Mouse (Mus musculus) heart, postnatal 10 days (tissue): ENCODE measurements around the gene Castor1. TPM values are rescaled to one million over a fixed set of nuclear protein-coding genes. Genes with fewer than 3 reads are reported as not detected.

ENCODE experiments used
- DNase-seq, 2 experiments: peaks; one replicate each; pipeline ENCODE4 v3.0.0; 2021
- intact Hi-C: fragments of 180-260 bp; cut with DNase I; formaldehyde crosslinking; loops from one replicate; pipeline ENCODE4 v1.15.1; 2025
- total RNA-seq, 2 experiments: library from RNA; stranded (reverse); gene quantifications; 2 replicates each; pipeline ENCODE4 v1.2.3; 2021

Gene Castor1
- total RNA-seq, 2 experiments from 2014 or later, result 7.9 to 10.4 TPM

- DNase-seq, result no peak
- intact Hi-C loops, result loop anchor here (1.0 kb wide), 1 partner anchor 37 kb away; no protein-coding TSS in a partner anchor
Observed at GRCm38 (mm10) chr11:4257756-4258155, 39.7 kb downstream of the Castor1 start.

- DNase-seq, result peak; percentile 87 to 92
- intact Hi-C loops, result loop anchor here (1.0 kb wide), 2 partner anchors 38 to 164 kb away; no protein-coding TSS in a partner anchor
Observed at GRCm38 (mm10) chr11:4258657-4259082, 40.6 kb downstream of the Castor1 start.

GRCm38 (mm10) chr11:4260463-4261187 is 42.6 kb downstream of the Castor1 start:
- DNase-seq, result peak; percentile 67 to 78
- intact Hi-C loops, result loop anchor here (10.0 kb wide), 1 partner anchor 444 kb away; the partner anchor contains the start of genes Uqcr10 and Zmat5

DNA sequence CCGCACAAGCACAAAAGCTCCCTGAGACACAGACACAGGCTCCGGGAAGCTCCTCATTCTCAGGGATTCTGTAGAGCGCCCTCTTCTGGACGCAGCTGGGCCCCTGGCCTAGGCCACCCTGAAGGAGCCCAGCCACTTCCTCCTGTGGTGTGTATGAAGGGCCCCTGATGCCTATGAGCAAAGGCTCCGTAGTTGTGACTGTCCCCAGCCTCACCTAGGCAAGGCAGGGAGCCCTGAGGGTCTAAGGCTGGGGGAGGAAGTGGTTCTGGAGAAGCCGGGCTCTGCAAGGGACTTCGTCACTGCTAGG is 43.1 kb downstream of the Castor1 start:
- peak; percentile 68 to 78 for DNase-seq
- intact Hi-C loops, result loop anchor here (10.0 kb wide), 1 partner anchor 444 kb away; the partner anchor contains the start of genes Uqcr10 and Zmat5

DNA sequence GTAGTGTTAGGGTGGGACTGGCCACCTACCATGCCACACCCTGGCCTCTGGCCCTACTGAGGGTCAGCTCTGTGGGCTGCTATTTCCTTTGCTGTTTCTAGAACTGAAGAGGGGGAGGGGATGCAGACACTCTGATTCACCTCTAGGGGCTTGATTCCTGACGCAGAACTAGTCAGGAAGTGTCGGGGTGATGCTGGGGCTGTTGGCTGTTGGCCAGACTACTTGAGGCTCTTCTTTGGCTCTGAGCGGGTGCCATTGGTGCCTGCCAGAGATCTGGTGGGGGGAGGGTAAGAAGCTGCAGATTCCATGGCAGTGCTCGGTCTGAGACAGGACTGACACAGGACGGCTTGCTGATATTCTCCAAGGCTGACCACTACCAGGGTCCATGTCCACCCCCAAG is 43.9 kb downstream of the Castor1 start:
- intact Hi-C loops, result loop anchor here (10.0 kb wide), 1 partner anchor 443 kb away; the partner anchor contains the start of genes Uqcr10 and Zmat5
- peak; percentile 66 to 81 for DNase-seq

GRCm38 (mm10) chr11:4262847-4263246 is 44.8 kb downstream of the Castor1 start:
- no peak for DNase-seq

DNA sequence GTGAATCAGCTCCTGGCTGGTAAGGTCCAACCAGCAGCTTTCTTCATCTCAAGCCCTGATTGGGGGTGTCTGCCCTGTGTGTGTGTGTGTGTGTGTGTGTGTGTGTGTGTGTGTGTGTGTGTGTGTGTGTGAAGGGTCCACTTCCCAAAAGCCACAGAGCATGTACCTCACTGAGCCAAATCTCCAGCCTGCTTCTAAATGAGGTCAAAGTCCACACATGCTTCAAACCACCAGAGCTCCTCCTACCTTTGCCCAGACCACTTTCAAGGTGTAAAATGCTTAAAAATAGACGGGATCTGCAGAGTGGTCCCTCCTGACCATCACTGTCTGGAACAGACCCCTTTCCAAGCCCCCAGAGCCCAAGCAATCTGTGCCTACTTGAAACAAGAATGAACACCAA is 45.3 kb downstream of the Castor1 start:
- DNase-seq, result no peak
- intact Hi-C loops, result loop anchor here (10.0 kb wide), 1 partner anchor 442 kb away; the partner anchor contains the start of genes Uqcr10 and Zmat5

More at GRCm38 (mm10) chr11:4262847-4263246, 44.8 kb downstream of the Castor1 start:
- intact Hi-C loops, result loop anchor here (10.0 kb wide), 1 partner anchor 442 kb away; the partner anchor contains the start of genes Uqcr10 and Zmat5

DNA sequence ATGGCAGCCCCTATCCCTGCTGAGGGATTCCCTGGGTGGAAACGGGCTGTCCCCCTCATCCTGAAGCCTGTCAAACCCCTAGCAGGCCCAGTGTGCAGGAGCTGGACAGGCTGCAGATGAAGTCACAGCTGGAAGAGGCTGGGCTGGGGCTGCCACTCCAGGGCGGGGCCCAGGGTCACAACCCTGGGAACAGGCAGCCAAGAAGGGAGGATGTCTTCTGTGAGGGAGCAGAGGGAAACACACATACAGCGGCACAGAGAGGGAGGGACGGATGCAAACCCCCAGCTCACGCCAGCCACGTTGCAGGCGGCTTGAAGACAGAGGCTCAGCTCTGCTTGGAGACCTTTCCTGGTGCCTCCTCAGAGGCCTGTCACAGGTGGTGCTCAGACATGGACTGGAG is 46.0 kb downstream of the Castor1 start:
- intact Hi-C loops, result loop anchor here (10.0 kb wide), 1 partner anchor 441 kb away; the partner anchor contains the start of genes Uqcr10 and Zmat5
- peak; percentile 76 for DNase-seq

- intact Hi-C loops, result loop anchor here (5.0 to 10.0 kb wide), 2 partner anchors 36 to 438 kb away; partner anchors contain the start of genes Uqcr10 and Zmat5
- DNase-seq, result peak; percentile 69 to 77
Observed at GRCm38 (mm10) chr11:4266271-4267201, 48.5 kb downstream of the Castor1 start.

GRCm38 (mm10) chr11:4267202-4267578 is 49.2 kb downstream of the Castor1 start:
- no peak for DNase-seq
- intact Hi-C loops, result loop anchor here (5.0 to 10.0 kb wide), 2 partner anchors 35 to 438 kb away; partner anchors contain the start of genes Uqcr10 and Zmat5

- DNase-seq, result no peak
- intact Hi-C loops, result loop anchor here (5.0 to 10.0 kb wide), 2 partner anchors 34 to 436 kb away; partner anchors contain the start of genes Uqcr10 and Zmat5
Observed at GRCm38 (mm10) chr11:4268500-4268899, 50.5 kb downstream of the Castor1 start.

GRCm38 (mm10) chr11:4270744-4271459 is 52.9 kb downstream of the Castor1 start:
- peak; percentile 52 to 55 for DNase-seq
- intact Hi-C loops, result no loop called here

DNA sequence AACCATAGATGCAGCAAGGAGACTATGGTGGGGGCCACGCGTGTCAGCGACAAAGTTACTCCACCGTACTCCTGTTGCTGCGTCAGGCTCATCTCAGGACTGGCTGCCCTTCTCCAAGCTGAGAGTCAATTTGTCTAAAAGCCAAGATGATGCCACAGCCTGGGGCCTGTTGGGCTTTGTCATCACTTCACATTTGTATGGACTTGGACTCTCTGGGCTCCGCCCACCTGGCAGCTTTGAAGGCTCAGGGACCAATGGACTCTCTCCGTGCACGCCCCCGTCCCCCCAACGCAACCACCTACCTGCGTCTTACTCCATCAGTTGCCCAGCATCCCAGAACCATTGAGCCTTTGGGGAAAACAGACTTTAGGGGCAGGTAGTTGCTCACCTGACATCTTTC is 53.5 kb downstream of the Castor1 start:
- intact Hi-C loops, result no loop called here
- DNase-seq, result no peak

Other genes with a start within 250 kb of the Castor1 start
- not detected for gene 4930556J24Rik, start 241.4 kb upstream of the Castor1 start, total RNA-seq
- under 1 TPM; 0.12 to 0.36 TPM for gene Gal3st1, start 234.6 kb upstream of the Castor1 start, total RNA-seq
- gene Sec14l4, start 186.8 kb upstream of the Castor1 start, total RNA-seq, result under 1 TPM in 1 of 2 experiments, not detected in 1; 0.34 TPM
- gene Sec14l3, start 153.4 kb upstream of the Castor1 start, total RNA-seq, result under 1 TPM in 1 of 2 experiments, not detected in 1; 0.74 TPM
- 10 to 100 TPM; 80.7 to 82.0 TPM for gene Mtfp1, start 122.8 kb upstream of the Castor1 start, total RNA-seq
- 1 to 10 TPM; 1.3 to 1.4 TPM for gene Sec14l2, start 94.8 kb upstream of the Castor1 start, total RNA-seq
- gene Rnf215, start 83.0 kb upstream of the Castor1 start, total RNA-seq, result 10 to 100 TPM; 17.3 to 18.9 TPM
- gene Ccdc157, start 57.9 kb upstream of the Castor1 start, total RNA-seq, result 1 to 10 TPM; 5.8 to 8.0 TPM
- 10 to 100 TPM; 45.6 to 54.6 TPM for gene Sf3a1, start 57.9 kb upstream of the Castor1 start, total RNA-seq
- 10 to 100 TPM; 12.3 to 12.6 TPM for gene Tbc1d10a, start 31.4 kb upstream of the Castor1 start, total RNA-seq
- gene Osm, start 18.2 kb downstream of the Castor1 start, total RNA-seq, result not detected
- gene Lif, start 39.3 kb downstream of the Castor1 start, total RNA-seq, result under 1 TPM; 0.55 to 0.62 TPM
- gene Hormad2, start 222.9 kb downstream of the Castor1 start, total RNA-seq, result not detected